ENCODE assay signal across 14 mouse cellular contexts in genomic region chr15:99255241-99255749, GRCm38 (mm10). TPM values are rescaled to one million over a fixed set of nuclear protein-coding genes. Genes with fewer than 3 reads are reported as not detected.
"Had no signal": no experiment of that assay in that cellular context is flagged by ENCODE, and none has a peak within 500 bp of the region (broad histone marks: within the 10 kb centered on the region; RNA-seq: fewer than 3 reads in every experiment).

No protein-coding gene starts in this region.

- H3K36me3 ChIP-seq: limb, embryonic 12.5 days; liver, embryonic 13.5 days; lung, embryonic 15.5 days; midbrain, embryonic 12.5 days had no signal

- H3K4me3 ChIP-seq: limb, embryonic 12.5 days; liver, embryonic 13.5 days; lung, embryonic 15.5 days; midbrain, embryonic 12.5 days had no signal

- ATAC-seq: liver, postnatal 0 days; midbrain, embryonic 16.5 days had no signal

- H3K9me3 ChIP-seq: limb, embryonic 12.5 days; liver, embryonic 13.5 days; lung, embryonic 15.5 days; midbrain, embryonic 12.5 days had no signal

- H3K27me3 ChIP-seq: limb, embryonic 12.5 days; liver, embryonic 13.5 days; lung, embryonic 15.5 days had no signal

- H3K4me2 ChIP-seq: limb, embryonic 12.5 days; liver, embryonic 13.5 days; lung, embryonic 15.5 days; midbrain, embryonic 12.5 days had no signal

- DNase-seq: kidney, postnatal 25 days; layer of hippocampus, adult 9-11 months; layer of hippocampus, postnatal 36 days; liver; liver, embryonic 13.5 days; liver, postnatal 0 days; right cerebral cortex, adult 18-20 months; thymus, postnatal 4 days had no signal

- H3K27ac ChIP-seq: limb, embryonic 12.5 days; liver, embryonic 13.5 days; lung, embryonic 15.5 days; midbrain, embryonic 12.5 days; stomach, postnatal 0 days had no signal

- H3K9ac ChIP-seq: limb, embryonic 12.5 days; liver, embryonic 13.5 days; liver, postnatal 0 days; lung, embryonic 15.5 days; midbrain, embryonic 12.5 days had no signal

RNA-seq across cellular contexts. Expression of gene Kcnh3, which starts 30.6 kb away (rescaled TPM):
- total RNA-seq: megakaryocyte-erythroid progenitor cell, adult 5-6 weeks had no signal

RNA-seq across cellular contexts. Expression of gene Fam186b, which starts 40.4 kb away (rescaled TPM):
- total RNA-seq: megakaryocyte-erythroid progenitor cell, adult 5-6 weeks had no signal
- polyA plus RNA-seq: limb, embryonic 12.5 days; liver, embryonic 13.5 days; liver, postnatal 0 days; stomach, postnatal 0 days had no signal
